Mouse (Mus musculus) urinary bladder, postnatal 25 days (tissue): ENCODE results near the gene Ctnnd2.

Source experiments
- DNase-seq: peaks from one replicate; pipeline ENCODE4 v3.0.0; 2022; ENCODE audit warnings: low spot score

Ctnnd2 gene

GRCm38 (mm10) chr15:30515425-30515824, 343.0 kb downstream of the Ctnnd2 start:
- DNase-seq: no peak

GRCm38 (mm10) chr15:30541459-30541858, 369.1 kb downstream of the Ctnnd2 start:
- no peak for DNase-seq

DNA sequence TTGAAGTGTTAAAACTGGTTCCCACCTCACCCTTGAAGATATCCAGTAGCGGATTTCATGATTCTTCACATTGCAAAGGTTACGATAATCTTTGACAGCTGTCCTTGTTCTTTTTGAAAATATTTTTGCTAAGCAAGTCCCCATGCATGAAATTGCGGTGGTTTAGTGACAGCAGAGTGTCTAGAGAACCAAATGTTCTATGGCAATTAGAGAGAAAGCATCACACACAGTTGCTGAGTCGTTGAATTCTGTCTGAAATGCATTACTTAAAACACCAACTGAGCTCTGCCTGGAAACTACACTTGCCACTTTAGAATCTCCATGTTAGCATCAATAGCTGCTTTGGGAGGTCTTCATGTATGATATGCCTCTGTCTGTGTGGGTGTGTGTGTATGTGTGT, 375.9 kb downstream of the Ctnnd2 start:
- DNase-seq: no peak

DNA sequence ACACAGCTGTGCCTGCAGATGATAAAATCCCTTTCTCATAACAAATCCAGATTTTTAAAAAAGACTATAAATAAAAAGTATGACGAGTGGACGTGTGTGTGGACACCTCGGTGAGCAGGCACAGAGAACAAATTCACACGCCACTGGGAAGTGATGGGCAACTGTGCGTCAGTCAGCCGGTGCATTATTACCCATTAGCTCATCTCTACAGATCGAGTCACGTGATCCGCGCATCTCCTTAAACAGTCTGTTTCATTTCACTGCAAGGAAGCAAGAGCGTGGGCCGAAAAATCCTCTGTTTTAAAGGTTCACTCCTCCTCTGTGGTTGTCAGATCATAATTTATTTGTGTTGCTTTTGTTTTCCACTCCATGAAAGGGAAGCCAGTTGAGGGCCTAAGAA, 378.6 kb downstream of the Ctnnd2 start:
- no peak for DNase-seq

- DNase-seq: no peak
Observed at GRCm38 (mm10) chr15:30553910-30554406, 381.6 kb downstream of the Ctnnd2 start.

GRCm38 (mm10) chr15:30555787-30556186, 383.4 kb downstream of the Ctnnd2 start:
- DNase-seq: no peak

DNA sequence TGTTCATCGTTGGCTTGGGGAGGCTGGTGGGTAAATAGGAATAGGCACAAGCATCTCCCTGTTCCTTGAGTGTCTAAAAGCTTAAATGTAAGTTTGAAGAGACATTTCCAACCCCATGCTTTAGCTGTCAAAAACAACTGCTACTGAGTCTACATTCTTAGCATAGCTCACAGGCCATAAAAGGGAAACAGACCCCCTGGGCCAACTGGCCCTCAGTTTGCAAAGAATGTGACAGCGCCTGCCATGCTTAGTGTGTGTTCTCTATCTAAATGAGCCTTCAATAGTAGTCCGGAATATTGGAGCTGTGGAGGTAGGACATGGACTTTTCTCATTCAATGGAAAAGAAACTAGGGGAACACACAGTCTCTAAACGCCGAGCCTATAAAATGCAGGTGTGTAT, 390.0 kb downstream of the Ctnnd2 start:
- DNase-seq: no peak

DNA sequence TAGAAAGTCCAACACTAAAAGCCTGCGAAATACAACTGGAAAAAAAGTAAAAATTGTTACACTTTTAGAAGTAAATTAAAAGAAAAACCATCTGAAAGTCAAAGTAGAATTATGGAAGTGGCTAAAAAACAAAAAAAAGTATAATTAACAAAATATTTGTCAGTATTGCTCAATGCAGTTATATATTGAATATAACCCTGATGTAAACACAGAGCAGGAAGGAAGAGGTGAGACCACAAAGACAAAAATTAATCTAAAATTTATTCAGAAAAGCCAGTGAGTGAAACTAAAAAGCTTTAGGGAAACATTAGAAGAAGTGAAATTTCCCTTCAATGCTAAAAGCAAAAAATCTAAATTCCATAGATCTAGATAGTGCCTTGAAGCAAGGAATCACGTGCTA, 392.2 kb downstream of the Ctnnd2 start:
- no peak for DNase-seq

DNA sequence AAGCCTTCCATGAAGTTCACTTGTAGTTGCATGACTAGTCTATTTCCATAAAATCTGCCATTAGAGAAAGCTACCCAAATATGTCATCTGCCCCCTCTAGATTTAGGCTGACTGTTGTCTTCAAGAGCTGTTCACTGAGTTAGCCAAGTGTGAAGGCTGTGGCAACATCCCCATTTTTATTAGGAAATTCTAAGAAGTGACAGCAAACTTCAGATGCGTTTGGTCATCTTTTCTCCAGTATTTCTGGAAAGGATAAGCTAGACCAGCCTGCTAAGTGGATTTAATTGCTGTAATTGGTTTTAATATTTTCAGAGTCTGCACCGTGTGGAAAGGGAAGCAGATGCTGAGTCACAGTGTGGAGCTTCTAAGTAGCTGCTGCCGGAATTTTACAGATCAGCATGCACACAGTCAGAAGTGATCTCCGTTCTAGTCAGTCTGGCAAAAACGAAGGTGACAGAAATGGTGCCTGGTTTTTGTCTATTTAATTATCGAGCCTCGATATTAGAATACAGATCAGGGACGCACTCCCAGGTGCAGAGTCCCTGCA, 397.9 kb downstream of the Ctnnd2 start:
- no peak for DNase-seq

DNA sequence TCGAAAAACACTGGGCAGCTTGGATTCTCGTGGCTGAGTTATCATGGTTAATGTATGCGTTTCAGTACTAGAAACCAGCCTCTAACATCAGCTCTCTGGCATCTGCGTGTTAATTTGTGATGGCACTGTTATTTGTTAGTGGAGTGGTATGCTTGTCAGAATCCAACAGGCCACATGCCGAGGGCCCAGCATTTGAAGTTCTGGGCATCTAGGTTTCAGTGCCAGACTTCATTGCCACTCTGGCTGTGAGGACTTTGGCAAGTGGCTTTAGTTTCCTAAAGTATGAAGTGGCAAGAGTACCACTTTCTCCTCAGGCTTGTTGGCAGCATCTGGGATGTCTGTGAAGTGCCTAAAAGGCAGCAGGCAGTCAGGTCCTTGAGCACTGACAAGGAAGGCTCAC, 415.1 kb downstream of the Ctnnd2 start:
- DNase-seq: no peak

DNA sequence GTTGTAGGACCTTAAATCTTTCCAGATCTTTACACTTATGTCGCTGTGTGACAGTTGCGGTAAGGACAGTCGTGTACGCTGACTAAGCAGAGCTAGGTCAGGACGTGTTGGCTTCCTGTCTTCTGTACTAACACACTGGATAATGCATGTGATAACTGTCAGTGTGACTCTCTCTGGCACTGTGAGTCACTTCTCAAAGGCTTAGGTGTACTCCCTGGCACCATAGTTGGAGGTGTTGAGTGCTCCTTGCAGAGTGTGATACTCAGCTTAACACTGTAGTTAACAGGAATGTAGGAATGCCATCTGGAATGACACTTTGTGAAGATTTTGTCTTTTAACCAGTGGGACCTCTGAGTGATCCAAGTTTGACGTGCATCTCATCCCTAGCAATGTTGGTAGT, 418.5 kb downstream of the Ctnnd2 start:
- no peak for DNase-seq

DNA sequence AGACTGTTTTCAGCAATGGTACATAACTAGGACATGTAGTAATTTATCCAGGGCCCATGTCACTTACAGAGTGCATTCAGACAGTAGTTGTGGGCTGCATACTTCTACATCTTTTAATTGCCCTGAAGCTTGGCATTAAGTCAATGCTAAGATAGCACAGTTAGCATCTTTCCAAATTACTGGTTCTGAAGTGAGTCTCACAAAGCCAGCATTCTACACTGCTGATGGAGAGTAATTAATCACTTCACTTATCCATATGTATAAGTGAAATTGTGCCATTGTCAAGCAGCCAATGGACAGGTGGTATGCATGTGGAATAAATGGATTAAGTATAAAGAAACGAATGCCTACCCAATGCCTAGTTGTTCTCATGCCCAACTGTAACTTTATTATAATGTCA, 423.1 kb downstream of the Ctnnd2 start:
- no peak for DNase-seq

DNA sequence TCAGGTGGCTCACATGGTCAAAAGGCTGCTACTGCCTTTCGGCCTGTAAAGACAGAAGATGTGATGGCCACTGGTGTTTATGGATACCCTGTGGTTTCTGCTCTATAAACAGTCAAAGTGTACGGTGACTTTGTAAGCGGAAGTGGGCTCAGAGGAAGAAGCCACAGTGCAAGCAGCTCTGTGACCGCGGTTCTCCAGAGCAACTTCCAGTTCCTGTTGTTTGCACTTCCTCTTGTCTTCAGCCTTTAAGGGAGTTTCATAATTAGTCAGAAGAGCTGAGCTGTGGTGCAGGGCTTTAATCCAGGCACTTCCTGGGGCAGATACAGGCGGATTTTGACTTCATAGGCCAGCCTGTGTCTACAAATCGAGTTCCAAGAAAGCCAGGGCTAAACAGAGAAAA, 438.2 kb downstream of the Ctnnd2 start:
- DNase-seq: no peak

- DNase-seq: no peak
Observed at GRCm38 (mm10) chr15:30615451-30615850, 443.1 kb downstream of the Ctnnd2 start.

GRCm38 (mm10) chr15:30616861-30617260, 444.5 kb downstream of the Ctnnd2 start:
- DNase-seq: no peak

DNA sequence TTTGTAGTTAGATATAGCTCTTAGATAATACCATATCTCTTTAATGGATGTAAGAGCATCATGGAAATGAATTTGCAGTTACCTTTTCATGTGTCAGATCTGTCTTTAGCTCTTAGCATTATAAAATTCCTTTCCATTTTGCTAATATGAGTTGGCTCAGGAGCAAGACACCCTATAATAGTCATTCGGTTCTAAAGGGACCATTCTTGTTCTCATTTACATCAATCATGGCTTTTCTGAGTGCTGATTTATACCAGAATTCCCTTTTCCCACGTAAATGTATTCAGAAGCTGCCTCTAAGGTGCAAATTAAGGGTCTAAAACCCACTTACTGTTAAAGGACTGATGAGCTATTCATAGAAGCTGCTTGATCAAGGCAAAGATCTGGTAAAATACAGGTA, 445.5 kb downstream of the Ctnnd2 start:
- no peak for DNase-seq

GRCm38 (mm10) chr15:30628524-30628923, 456.1 kb downstream of the Ctnnd2 start:
- no peak for DNase-seq

DNA sequence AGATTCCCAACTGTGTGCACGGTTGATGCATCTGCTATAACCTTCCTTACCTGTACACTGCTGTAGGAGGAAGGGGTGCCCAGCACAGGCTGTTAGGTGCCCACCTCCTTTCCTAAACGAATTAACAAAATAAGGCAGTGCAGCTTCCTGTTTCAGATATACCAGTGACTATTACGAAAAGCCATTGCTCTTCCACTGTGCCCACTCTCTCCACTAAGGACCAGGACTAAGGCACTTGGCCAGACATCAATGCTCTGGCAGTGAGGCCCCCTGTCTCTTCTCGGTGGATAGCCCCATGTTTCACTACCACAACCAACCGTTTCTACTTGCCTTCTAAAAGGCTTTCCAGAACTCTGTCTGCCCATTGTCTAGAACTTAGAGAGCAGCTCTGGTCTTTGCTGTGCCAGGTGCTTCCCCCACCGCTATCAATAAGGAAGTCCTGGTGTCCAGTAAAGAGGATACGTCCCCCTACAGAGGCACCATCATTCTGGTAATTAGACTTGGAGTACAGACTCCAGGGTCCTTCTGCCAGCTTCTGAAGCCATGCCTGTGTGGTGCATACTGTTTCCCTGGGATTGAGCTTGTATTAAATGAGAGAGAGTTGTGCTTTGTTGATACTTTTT, 459.8 kb downstream of the Ctnnd2 start:
- DNase-seq: no peak

DNA sequence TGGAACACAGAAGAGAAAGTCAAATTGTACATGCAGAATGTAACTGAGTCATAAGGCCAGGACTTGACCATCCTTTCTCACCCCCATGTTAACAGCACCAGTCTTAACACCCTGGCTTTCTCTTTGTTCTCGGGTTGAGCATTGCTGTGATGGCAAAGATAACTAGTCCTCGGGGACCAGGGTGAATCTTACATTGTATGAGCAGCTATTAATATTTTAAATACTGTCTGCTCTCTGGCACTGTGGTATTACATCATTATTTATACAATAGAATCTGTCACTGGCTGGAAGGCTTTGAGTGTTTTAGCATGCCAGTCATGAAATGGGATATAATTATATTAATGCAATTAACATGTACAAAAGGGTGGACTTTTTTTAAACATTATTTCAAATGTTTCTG, 461.5 kb downstream of the Ctnnd2 start:
- DNase-seq: no peak

DNA sequence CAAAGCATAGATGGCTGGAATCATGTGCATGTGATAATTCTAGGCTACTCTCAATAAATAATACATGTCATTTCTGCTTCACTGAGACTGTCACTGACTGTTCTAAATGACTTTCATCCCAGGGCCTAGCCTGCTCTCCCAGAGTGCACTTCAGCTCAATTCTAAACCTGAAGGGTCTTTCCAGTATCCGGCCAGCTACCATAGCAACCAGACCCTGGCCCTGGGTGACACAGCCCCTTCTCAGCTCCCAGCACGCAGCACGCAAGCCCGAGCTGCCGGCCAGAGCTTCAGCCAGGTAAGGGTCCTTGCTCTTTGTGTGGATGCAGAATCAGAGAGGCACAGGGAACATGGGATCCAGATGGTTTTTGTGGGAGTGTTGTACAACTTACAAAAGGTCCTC, 462.1 kb downstream of the Ctnnd2 start:
- DNase-seq: no peak

- DNase-seq: no peak
Observed at GRCm38 (mm10) chr15:30640651-30641050, 468.3 kb downstream of the Ctnnd2 start.

GRCm38 (mm10) chr15:30645688-30646087, 473.3 kb downstream of the Ctnnd2 start:
- no peak for DNase-seq

- peak; percentile 13 for DNase-seq
Observed at GRCm38 (mm10) chr15:30646501-30647431, 474.4 kb downstream of the Ctnnd2 start.
